Mouse (Mus musculus): ENCODE data around the gene Rims4. TPM values are rescaled to one million over a fixed set of nuclear protein-coding genes. Genes with fewer than 3 reads are reported as not detected.

Gene Rims4
- polyA plus RNA-seq, 1 experiment from 2014 or later, result 0.25 TPM

- Histone ChIP-seq H3K36me3 (no peaks in the 10 kb centered on the region), H3K9me3 (no peaks in the 10 kb centered on the region), H3K27me3 (peaks cover 21% of the 10 kb centered on the region), H3K9ac (no peak overlapping the region), H3K4me2 (replicated peaks) (no peak overlapping the region), H3K4me1 (peaks cover 11% of the 10 kb centered on the region; the same call in 1 of the 2 replicates), H3K27ac (no peak overlapping the region), H3K4me3 (no peak overlapping the region)
- 77% methylated on average over 4 of the region's 4 CpGs for WGBS
- ATAC-seq (ENCODE audit: low FRiP score, low read depth), result no peak
Observed at GRCm38 (mm10) chr2:163904323-163904722, 14.2 kb downstream of the Rims4 start.

- Histone ChIP-seq H3K36me3 (no peaks in the 10 kb centered on the region), H3K4me3 (no peak overlapping the region), H3K27me3 (peaks cover 17% of the 10 kb centered on the region), H3K9me3 (no peaks in the 10 kb centered on the region), H3K27ac (no peak overlapping the region), H3K4me2 (replicated peaks) (no peak overlapping the region), H3K9ac (no peak overlapping the region), H3K4me1 (peaks cover 11% of the 10 kb centered on the region; the same call in 1 of the 2 replicates)
- no peak for ATAC-seq (ENCODE audit: low FRiP score, low read depth)
- WGBS, result 47% methylated on average over 11 of the region's 11 CpGs
Observed at GRCm38 (mm10) chr2:163903461-163903860, 15.0 kb downstream of the Rims4 start.

- 80% methylated on average over 4 of the region's 4 CpGs for WGBS
- H3K27me3 ChIP-seq, result peaks cover 17% of the 10 kb centered on the region
- no peak overlapping the region for H3K27ac ChIP-seq
- H3K9me3 ChIP-seq, result no peaks in the 10 kb centered on the region
- no peak overlapping the region for H3K9ac ChIP-seq
- H3K4me2 ChIP-seq (replicated peaks), result no peak overlapping the region
- no peak for ATAC-seq (ENCODE audit: low FRiP score, low read depth)
- H3K4me3 ChIP-seq, result no peak overlapping the region
- peaks cover 11% of the 10 kb centered on the region; the same call in 1 of the 2 replicates for H3K4me1 ChIP-seq
- no peaks in the 10 kb centered on the region for H3K36me3 ChIP-seq
Observed at GRCm38 (mm10) chr2:163902448-163902847, 16.0 kb downstream of the Rims4 start.

- Histone ChIP-seq H3K4me3 (no peak overlapping the region), H3K4me1 (peaks cover 11% of the 10 kb centered on the region; the same call in 1 of the 2 replicates), H3K9me3 (no peaks in the 10 kb centered on the region), H3K27ac (no peak overlapping the region), H3K9ac (no peak overlapping the region), H3K36me3 (no peaks in the 10 kb centered on the region), H3K4me2 (replicated peaks) (no peak overlapping the region), H3K27me3 (peaks cover 15% of the 10 kb centered on the region; the same call in 1 of the 2 replicates)
- 71% methylated on average over 7 of the region's 7 CpGs for WGBS
- no peak for ATAC-seq (ENCODE audit: low FRiP score, low read depth)
Observed at GRCm38 (mm10) chr2:163901043-163901442, 17.4 kb downstream of the Rims4 start.

GRCm38 (mm10) chr2:163899910-163900411, 18.5 kb downstream of the Rims4 start:
- ATAC-seq (ENCODE audit: low FRiP score, low read depth), result no peak
- H3K9me3 ChIP-seq, result no peaks in the 10 kb centered on the region
- 0 out of 2 replicates have a peak, but pooled peaks cover 14% of the 10 kb centered on the region for H3K27me3 ChIP-seq
- no peaks in the 10 kb centered on the region for H3K36me3 ChIP-seq
- H3K4me3 ChIP-seq, result no peak overlapping the region
- H3K27ac ChIP-seq, result no peak overlapping the region
- 42% methylated on average over 14 of the region's 14 CpGs for WGBS
- H3K4me1 ChIP-seq, result peaks cover 11% of the 10 kb centered on the region; the same call in 1 of the 2 replicates
- no peak overlapping the region for H3K9ac ChIP-seq
- H3K4me2 ChIP-seq (replicated peaks), result no peak overlapping the region

- no peaks in the 10 kb centered on the region for H3K36me3 ChIP-seq
- no peak overlapping the region for H3K4me2 ChIP-seq (replicated peaks)
- H3K27ac ChIP-seq, result no peak overlapping the region
- ATAC-seq (ENCODE audit: low FRiP score, low read depth), result no peak
- 59% methylated on average over 7 of the region's 7 CpGs for WGBS
- 0 out of 2 replicates have a peak, but pooled peaks cover 8% of the 10 kb centered on the region for H3K27me3 ChIP-seq
- no peak overlapping the region for H3K4me3 ChIP-seq
- H3K4me1 ChIP-seq, result peaks cover 10% of the 10 kb centered on the region; the same call in 1 of the 2 replicates
- no peaks in the 10 kb centered on the region for H3K9me3 ChIP-seq
- H3K9ac ChIP-seq, result no peak overlapping the region
Observed at GRCm38 (mm10) chr2:163897988-163898535, 20.4 kb downstream of the Rims4 start.

- no peak for ATAC-seq (ENCODE audit: low FRiP score, low read depth)
- no peak overlapping the region for H3K9ac ChIP-seq
- H3K4me2 ChIP-seq (replicated peaks), result no peak overlapping the region
- no peak overlapping the region for H3K4me3 ChIP-seq
- H3K27me3 ChIP-seq, result 0 out of 2 replicates have a peak, but pooled peaks cover 5% of the 10 kb centered on the region
- H3K4me1 ChIP-seq, result peaks cover 6% of the 10 kb centered on the region; the same call in 1 of the 2 replicates
- H3K27ac ChIP-seq, result no peak overlapping the region
- no peaks in the 10 kb centered on the region for H3K9me3 ChIP-seq
- no peaks in the 10 kb centered on the region for H3K36me3 ChIP-seq
- 92% methylated on average over 7 of the region's 7 CpGs for WGBS
Observed at GRCm38 (mm10) chr2:163897026-163897425, 21.5 kb downstream of the Rims4 start.

GRCm38 (mm10) chr2:163895156-163895555, 23.3 kb downstream of the Rims4 start:
- WGBS, result 34% methylated on average over 2 of the region's 2 CpGs
- Histone ChIP-seq H3K9me3 (no peaks in the 10 kb centered on the region), H3K4me1 (peaks cover 1% of the 10 kb centered on the region; the same call in 1 of the 2 replicates), H3K9ac (no peak overlapping the region), H3K27ac (no peak overlapping the region), H3K4me3 (no peak overlapping the region), H3K27me3 (0 out of 2 replicates have a peak, but pooled peaks cover 5% of the 10 kb centered on the region), H3K36me3 (no peaks in the 10 kb centered on the region), H3K4me2 (replicated peaks) (no peak overlapping the region)
- no peak for ATAC-seq (ENCODE audit: low FRiP score, low read depth)

- no peaks in the 10 kb centered on the region for H3K36me3 ChIP-seq
- no peaks in the 10 kb centered on the region for H3K4me1 ChIP-seq
- no peak overlapping the region for H3K4me3 ChIP-seq
- no peaks in the 10 kb centered on the region for H3K9me3 ChIP-seq
- ATAC-seq (ENCODE audit: low FRiP score, low read depth), result no peak
- 0 out of 2 replicates have a peak, but pooled peaks cover 5% of the 10 kb centered on the region for H3K27me3 ChIP-seq
- no peak overlapping the region for H3K9ac ChIP-seq
- H3K27ac ChIP-seq, result no peak overlapping the region
- 56% methylated on average over 7 of the region's 7 CpGs for WGBS
- H3K4me2 ChIP-seq (replicated peaks), result no peak overlapping the region
Observed at GRCm38 (mm10) chr2:163893446-163894370, 24.8 kb downstream of the Rims4 start.

GRCm38 (mm10) chr2:163891271-163891670, 27.2 kb downstream of the Rims4 start:
- Histone ChIP-seq H3K27ac (no peak overlapping the region), H3K9ac (no peak overlapping the region), H3K4me2 (replicated peaks) (no peak overlapping the region), H3K4me3 (no peak overlapping the region), H3K27me3 (0 out of 2 replicates have a peak, but pooled peaks cover 5% of the 10 kb centered on the region), H3K4me1 (no peaks in the 10 kb centered on the region), H3K9me3 (no peaks in the 10 kb centered on the region), H3K36me3 (no peaks in the 10 kb centered on the region)
- no peak for ATAC-seq (ENCODE audit: low FRiP score, low read depth)
- 94% methylated on average over 11 of the region's 11 CpGs for WGBS

- 63% methylated on average over 11 of the region's 11 CpGs for WGBS
- ATAC-seq (ENCODE audit: low FRiP score, low read depth), result no peak
Observed at GRCm38 (mm10) chr2:163890586-163890985, 27.9 kb downstream of the Rims4 start.

GRCm38 (mm10) chr2:163889411-163889810, 29.1 kb downstream of the Rims4 start:
- no peak for ATAC-seq (ENCODE audit: low FRiP score, low read depth)
- Histone ChIP-seq H3K27ac (no peak overlapping the region), H3K4me2 (replicated peaks) (no peak overlapping the region), H3K9ac (no peak overlapping the region), H3K4me3 (no peak overlapping the region), H3K36me3 (no peaks in the 10 kb centered on the region), H3K27me3 (no peaks in the 10 kb centered on the region), H3K4me1 (no peaks in the 10 kb centered on the region), H3K9me3 (no peaks in the 10 kb centered on the region)
- WGBS, result 27% methylated on average over 6 of the region's 6 CpGs

More at GRCm38 (mm10) chr2:163890586-163890985, 27.9 kb downstream of the Rims4 start:
- Histone ChIP-seq H3K4me3 (no peak overlapping the region), H3K36me3 (no peaks in the 10 kb centered on the region), H3K9ac (no peak overlapping the region), H3K4me1 (no peaks in the 10 kb centered on the region), H3K4me2 (replicated peaks) (no peak overlapping the region), H3K27ac (no peak overlapping the region), H3K9me3 (no peaks in the 10 kb centered on the region), H3K27me3 (0 out of 2 replicates have a peak, but pooled peaks cover 3% of the 10 kb centered on the region)

Data from limb, embryonic 13.5 days (tissue).